Mouse (Mus musculus) heart, embryonic 12.5 days (tissue): ENCODE results near the gene Mas1. TPM values are rescaled to one million over a fixed set of nuclear protein-coding genes. Genes with fewer than 3 reads are reported as not detected.

Experiments used
- ATAC-seq: fragments of 200-750 bp; cut with Nextera tagmentation; 2 replicates; pipeline ENCODE4 v1.8.0; 2017; ENCODE audit warnings: moderate TSS enrichment, moderate library complexity; ENCODE audit not compliant: insufficient number of reproducible peaks, low FRiP score
- H3K27ac ChIP-seq: fragments of 300-500 bp; sonication (generic); 2 replicates; pipeline ENCODE4 v1.5.1; 2016; ENCODE audit warnings: mild to moderate bottlenecking, moderate library complexity; ENCODE audit not compliant: poor library complexity, severe bottlenecking
- H3K27me3 ChIP-seq: fragments of 300-500 bp; sonication (generic); replicated peaks from 2 replicates; pipeline ENCODE4 v1.6.1; 2016; ENCODE audit warnings: mild to moderate bottlenecking, moderate library complexity
- H3K36me3 ChIP-seq: fragments of 300-500 bp; sonication (generic); 2 replicates; pipeline ENCODE4 v1.6.1; 2016; ENCODE audit warnings: mild to moderate bottlenecking, moderate library complexity
- H3K4me1 ChIP-seq: fragments of 300-500 bp; sonication (generic); replicated peaks from 2 replicates; pipeline ENCODE4 v1.6.1; 2016; ENCODE audit warnings: mild to moderate bottlenecking
- H3K4me2 ChIP-seq: fragments of 300-500 bp; sonication (generic); 2 replicates; pipeline ENCODE4 v1.6.1; 2016; ENCODE audit warnings: mild to moderate bottlenecking, moderate library complexity
- H3K4me3 ChIP-seq: fragments of 300-500 bp; sonication (generic); 2 replicates; pipeline ENCODE4 v1.5.1; 2016; ENCODE audit warnings: mild to moderate bottlenecking
- H3K9ac ChIP-seq: fragments of 300-500 bp; sonication (generic); 2 replicates; pipeline ENCODE4 v1.6.1; 2016; ENCODE audit warnings: mild to moderate bottlenecking, moderate library complexity
- H3K9me3 ChIP-seq: fragments of 300-500 bp; sonication (generic); replicated peaks from 2 replicates; pipeline ENCODE4 v1.6.1; 2016; ENCODE audit warnings: mild to moderate bottlenecking, moderate library complexity
- WGBS: fragments of 180-500 bp; shearing (Covaris S2); methylation state at CpG from one replicate; pipeline ENCODE4 v1.1.7; 2016; 5-methylcytosine and 5-hydroxymethylcytosine counted together
- microRNA-seq: library from miRNA; unstranded; fragments of <30 nt; microRNA quantifications from one replicate; pipeline ENCODE4, GENCODE M21; 2017
- polyA plus RNA-seq: library from polyadenylated mRNA; unstranded; fragments of >200 nt; fragmentation: Nextera tagmentation; extraction: Ambion mirVana; gene quantifications from 2 replicates; pipeline ENCODE4 v1.2.1, GENCODE M21; 2016

Gene Mas1
- polyA plus RNA-seq, 1 experiment from 2014 or later: 1.1 TPM

DNA sequence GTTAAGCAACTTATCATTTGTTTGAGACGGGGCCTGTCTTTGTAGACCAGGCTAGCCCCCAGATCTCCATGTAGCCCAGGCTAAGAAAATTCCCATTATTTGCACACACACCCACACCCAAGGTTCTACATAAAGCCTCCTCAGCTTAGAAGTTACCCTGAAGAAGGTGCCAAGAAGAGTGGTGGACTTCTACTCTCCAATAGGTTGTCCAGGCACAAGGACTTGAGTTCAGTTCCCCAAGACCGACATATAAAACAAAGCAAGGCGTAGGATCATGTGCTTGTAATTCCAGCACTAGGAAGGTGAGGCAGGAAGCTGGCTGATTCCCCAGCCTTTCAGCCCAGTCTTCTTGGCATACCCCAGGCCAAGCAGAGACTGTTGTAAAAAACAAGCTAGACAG, 69.4 kb downstream of the Mas1 start:
- Histone ChIP-seq H3K27ac (peak overlapping the region; percentile 92), H3K4me1 (peaks cover 65% of the 10 kb centered on the region), H3K4me2 (no peak overlapping the region), H3K9ac (no peak overlapping the region), H3K36me3 (peaks cover 18% of the 10 kb centered on the region), H3K27me3 (no peaks in the 10 kb centered on the region), H3K4me3 (no peak overlapping the region), H3K9me3 (no peaks in the 10 kb centered on the region)
- ATAC-seq: no peak
- 86% methylated on average over 3 of the region's 3 CpGs for WGBS

DNA sequence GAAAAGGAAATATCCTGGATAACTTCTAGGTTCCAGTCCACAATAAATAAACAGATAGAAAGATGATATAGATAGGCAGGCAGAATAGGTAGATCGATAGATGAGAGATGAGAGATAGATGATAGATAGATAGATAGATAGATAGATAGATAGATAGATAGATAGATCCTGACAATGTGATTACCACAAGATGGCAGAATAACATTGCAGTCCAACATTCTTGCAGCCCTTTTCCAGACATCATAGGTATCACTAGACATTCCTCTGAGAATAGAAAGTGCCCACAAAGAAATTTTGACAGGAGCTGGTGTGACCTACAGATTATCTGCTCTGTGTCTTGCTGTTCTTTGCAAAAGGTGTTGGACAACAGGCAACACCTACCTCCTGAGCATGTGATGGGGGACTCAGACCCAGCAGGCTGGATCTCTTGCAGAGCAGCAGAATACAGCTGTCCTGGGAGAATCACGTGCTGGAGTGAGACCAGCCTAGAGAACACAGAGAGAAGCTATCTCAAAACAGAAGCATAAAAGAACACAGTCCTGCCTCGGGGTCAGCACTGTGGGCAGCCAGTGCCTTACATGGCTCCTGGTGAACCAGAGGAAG, 70.4 kb downstream of the Mas1 start:
- Histone ChIP-seq H3K9ac (no peak overlapping the region), H3K36me3 (peaks cover 20% of the 10 kb centered on the region), H3K27me3 (no peaks in the 10 kb centered on the region), H3K4me1 (peaks cover 73% of the 10 kb centered on the region), H3K27ac (peak overlapping the region; percentile 92), H3K4me3 (no peak overlapping the region), H3K4me2 (no peak overlapping the region), H3K9me3 (no peaks in the 10 kb centered on the region)
- 42% methylated on average over 3 of the region's 3 CpGs for WGBS
- 0 out of 2 replicates have a peak, but pooled peaks have one; percentile 15 for ATAC-seq

DNA sequence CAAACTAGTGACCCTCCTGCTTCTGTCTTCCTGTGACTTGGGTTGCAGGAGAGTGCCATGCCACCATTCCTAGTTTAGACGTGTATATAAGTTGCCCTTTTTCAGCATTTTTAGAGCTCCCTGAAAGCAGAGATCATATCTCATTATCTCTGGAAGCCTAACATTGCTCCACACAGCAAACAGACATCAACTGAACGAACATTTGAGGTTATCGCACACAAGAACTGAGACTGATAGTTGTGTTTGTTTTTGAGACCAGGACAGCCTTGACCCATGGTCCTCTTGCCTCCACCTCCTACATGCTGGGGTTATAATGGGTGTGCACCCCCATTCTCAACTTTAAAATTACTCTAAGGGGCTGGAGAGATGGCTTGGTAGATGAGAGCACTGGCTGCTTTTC, 71.3 kb downstream of the Mas1 start:
- Histone ChIP-seq H3K27ac (peak overlapping the region; percentile 88), H3K4me3 (no peak overlapping the region), H3K36me3 (peaks cover 15% of the 10 kb centered on the region), H3K27me3 (no peaks in the 10 kb centered on the region), H3K9ac (no peak overlapping the region), H3K9me3 (no peaks in the 10 kb centered on the region), H3K4me1 (peaks cover 75% of the 10 kb centered on the region), H3K4me2 (no peak overlapping the region)
- ATAC-seq: no peak
- 62% methylated on average over 3 of the region's 3 CpGs for WGBS

DNA sequence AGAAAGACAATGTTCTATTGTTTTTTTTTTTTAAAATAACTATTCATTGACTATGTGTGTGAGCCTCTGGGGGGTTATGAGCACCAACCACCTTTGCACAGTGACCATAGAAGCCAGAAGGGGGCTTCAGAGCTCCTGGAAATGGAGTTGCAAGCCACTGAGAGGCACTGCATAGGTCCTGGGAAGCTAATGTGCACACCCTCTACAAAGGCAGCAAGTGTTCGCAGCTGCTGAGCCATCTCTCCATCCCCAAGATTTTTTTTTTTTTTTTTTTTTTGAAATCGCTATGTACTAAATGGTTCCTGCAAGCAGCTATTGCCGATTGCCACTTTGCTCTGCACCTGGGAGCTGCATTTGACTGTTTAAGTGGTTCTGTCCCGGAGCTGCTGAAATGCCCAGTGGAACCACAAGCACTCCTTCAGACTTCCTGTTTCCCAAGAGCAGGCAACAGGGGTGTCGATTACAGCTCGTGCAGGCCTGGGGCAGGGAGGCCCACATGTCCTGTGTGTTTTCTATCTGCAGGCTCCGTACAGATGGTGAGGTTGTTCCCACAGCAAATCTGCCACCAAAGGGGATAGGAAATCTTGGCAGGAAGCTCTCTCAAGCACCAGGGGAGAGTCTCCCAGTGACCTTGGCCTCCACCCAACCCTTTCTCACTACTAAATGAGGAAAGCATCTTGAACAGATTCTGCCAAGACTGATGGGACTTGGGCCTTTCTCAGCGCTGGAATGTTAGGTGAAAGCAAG, 74.1 kb downstream of the Mas1 start:
- Histone ChIP-seq H3K4me2 (no peak overlapping the region), H3K4me1 (peaks cover 83% of the 10 kb centered on the region), H3K9me3 (peaks cover under 1% of the 10 kb centered on the region; the same call in 1 of the 2 replicates), H3K36me3 (peaks cover 21% of the 10 kb centered on the region), H3K4me3 (no peak overlapping the region), H3K27me3 (no peaks in the 10 kb centered on the region), H3K27ac (peak overlapping the region; percentile 88), H3K9ac (peak overlapping the region; percentile 37; the same call in 1 of the 2 replicates)
- peak; percentile 22 for ATAC-seq
- WGBS: 25% methylated on average over 8 of the region's 8 CpGs

DNA sequence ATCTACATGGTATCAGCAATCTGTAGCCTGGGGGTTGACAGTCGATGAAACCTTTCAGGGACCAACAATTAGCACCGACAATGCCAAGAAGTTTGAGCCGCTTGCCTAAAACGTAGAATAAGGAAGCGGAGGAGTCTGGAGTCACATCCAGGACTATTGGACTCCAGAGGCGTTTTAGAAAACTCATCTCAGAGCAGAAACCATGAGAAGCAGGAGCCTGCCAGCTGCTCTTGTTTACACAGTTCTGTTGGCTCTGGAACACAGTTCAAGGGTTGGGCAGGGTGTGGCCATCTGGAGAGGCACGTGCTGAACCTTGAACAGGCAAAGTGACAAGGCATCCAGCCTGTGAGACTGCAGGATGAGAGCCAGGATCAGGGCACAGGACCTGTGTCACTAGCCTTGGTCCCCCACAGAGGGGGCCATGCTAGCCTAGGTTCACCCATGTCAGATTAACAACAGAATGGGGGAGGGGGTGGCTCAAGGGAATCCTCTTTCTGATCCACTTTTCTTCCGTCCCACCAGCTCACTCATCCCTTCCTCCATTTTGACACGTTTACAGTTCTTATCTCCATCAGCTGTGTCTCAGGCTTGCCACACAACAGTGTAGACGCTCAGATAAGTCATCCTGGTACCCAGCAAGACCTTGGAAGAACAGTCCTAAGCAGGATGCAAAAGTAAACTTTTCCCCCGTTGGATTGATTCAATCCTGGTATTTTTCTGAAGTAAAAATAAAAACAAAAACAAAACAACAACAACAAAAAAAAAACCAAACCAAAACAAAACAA, 75.3 kb downstream of the Mas1 start:
- no peak overlapping the region for H3K4me2 ChIP-seq

DNA sequence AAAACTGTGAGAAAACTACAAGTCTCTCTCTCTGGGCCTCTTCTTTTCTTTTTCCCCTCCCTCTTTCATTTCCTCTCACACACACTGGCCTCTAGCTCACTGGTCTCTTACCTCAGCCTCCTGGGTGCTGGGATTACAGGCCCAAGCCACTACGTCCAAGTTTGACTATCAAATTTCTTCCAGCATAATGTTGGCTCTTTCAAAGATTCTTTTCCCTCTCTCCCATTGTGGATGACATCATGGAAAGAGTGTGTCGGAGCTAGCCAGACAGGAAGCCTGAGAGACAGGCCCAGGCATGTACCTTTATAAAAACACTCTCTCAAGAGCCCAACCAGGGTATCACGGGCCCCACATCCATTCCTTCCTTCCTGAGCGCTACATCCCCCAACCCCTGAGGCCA, 76.5 kb downstream of the Mas1 start:
- Histone ChIP-seq H3K36me3 (peaks cover 34% of the 10 kb centered on the region), H3K27me3 (no peaks in the 10 kb centered on the region), H3K9me3 (peaks cover 5% of the 10 kb centered on the region), H3K4me3 (no peak overlapping the region), H3K9ac (peak overlapping the region; percentile 48; the same call in 1 of the 2 replicates), H3K4me2 (peak overlapping the region; percentile 35), H3K4me1 (peaks cover 65% of the 10 kb centered on the region), H3K27ac (peak overlapping the region; percentile 99)
- ATAC-seq: peak; percentile 24
- 16% methylated on average over 4 of the region's 4 CpGs for WGBS

More for the DNA sequence above, 75.3 kb downstream of the Mas1 start:
- 43% methylated on average over 11 of the region's 11 CpGs for WGBS
- H3K27ac ChIP-seq: peak overlapping the region; percentile 95
- H3K9me3 ChIP-seq: peaks cover 5% of the 10 kb centered on the region
- peak overlapping the region; percentile 1; the same call in 1 of the 2 replicates for H3K9ac ChIP-seq
- H3K36me3 ChIP-seq: peaks cover 24% of the 10 kb centered on the region
- H3K27me3 ChIP-seq: no peaks in the 10 kb centered on the region
- H3K4me1 ChIP-seq: peaks cover 71% of the 10 kb centered on the region
- H3K4me3 ChIP-seq: no peak overlapping the region
- peak; percentile 52 for ATAC-seq

DNA sequence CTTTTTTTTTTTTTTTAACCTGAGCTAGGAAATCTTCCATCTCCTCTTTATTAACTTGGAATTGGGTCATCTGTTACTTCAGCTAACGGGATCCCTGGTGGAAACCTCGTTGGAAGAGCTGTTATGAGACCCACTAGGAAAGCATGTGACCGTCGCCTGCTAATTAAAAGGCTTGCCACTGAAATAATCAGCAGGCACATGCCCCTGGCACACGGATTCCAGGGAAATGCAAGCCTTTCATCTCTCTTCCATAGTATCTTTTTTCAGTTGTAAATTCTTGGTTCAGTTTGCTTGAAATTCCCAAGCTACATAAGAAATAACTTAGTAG, 76.9 kb downstream of the Mas1 start:
- Histone ChIP-seq H3K27me3 (no peaks in the 10 kb centered on the region), H3K36me3 (peaks cover 35% of the 10 kb centered on the region), H3K4me2 (peak overlapping the region; percentile 35), H3K4me1 (peaks cover 65% of the 10 kb centered on the region), H3K27ac (peak overlapping the region; percentile 99), H3K9ac (no peak overlapping the region), H3K9me3 (peaks cover 5% of the 10 kb centered on the region), H3K4me3 (no peak overlapping the region)
- WGBS: 8% methylated on average over 5 of the region's 5 CpGs
- ATAC-seq: no peak; the same call in 1 of the 2 replicates

Small RNA genes lying within 50 kb of the gene (microRNA-seq; reads per million reads assigned to microRNA genes)
- gene Gm24085: not detected

Other genes starting within 250 kb of the Mas1 start
- 4.0 and 4.7 TPM in 2 replicates for gene Slc22a1, start 192.3 kb downstream of the Mas1 start, polyA plus RNA-seq
- 293 and 312 TPM in 2 replicates for gene Igf2r, start 98.5 kb downstream of the Mas1 start, polyA plus RNA-seq
- gene Mrgprh, start 7.9 kb upstream of the Mas1 start, polyA plus RNA-seq: not detected in 2 replicates
- gene Pnldc1, start 42.1 kb upstream of the Mas1 start, polyA plus RNA-seq: 0.51 and 1.1 TPM in 2 replicates
- 410 and 430 TPM in 2 replicates for gene Tcp1, start 47.6 kb upstream of the Mas1 start, polyA plus RNA-seq
- gene Mrpl18, start 48.2 kb upstream of the Mas1 start, polyA plus RNA-seq: 181 and 187 TPM in 2 replicates
- gene Acat3, start 72.5 kb upstream of the Mas1 start, polyA plus RNA-seq: 0.57 and 0.61 TPM in 2 replicates
- 53.6 and 57.2 TPM in 2 replicates for gene Acat2, start 92.6 kb upstream of the Mas1 start, polyA plus RNA-seq
- gene Wtap, start 126.0 kb upstream of the Mas1 start, polyA plus RNA-seq: 71.4 and 74.4 TPM in 2 replicates
- 319 and 325 TPM in 2 replicates for gene Sod2, start 138.7 kb upstream of the Mas1 start, polyA plus RNA-seq
- 0.14 TPM in 1 of 2 replicates, not detected in the other for gene Gpr31b, start 184.2 kb upstream of the Mas1 start, polyA plus RNA-seq
- 0.15 TPM in 1 of 2 replicates, not detected in the other for gene Tcp10b, start 193.0 kb upstream of the Mas1 start, polyA plus RNA-seq